Mouse (Mus musculus) leukemia stem cell, adult 10-12 weeks (primary cell): ENCODE data around the gene Gm17660. TPM values are rescaled to one million over a fixed set of nuclear protein-coding genes. Genes with fewer than 3 reads are reported as not detected.

Experiments used
- polyA plus RNA-seq: library from polyadenylated mRNA; stranded (reverse); fragments of >175 nt; gene quantifications from 2 replicates; pipeline ENCODE4 v1.2.3, GENCODE M21; 2012; ENCODE audit warnings: low replicate concordance

Gene Gm17660
- not detected in 2 replicates for polyA plus RNA-seq

DNA sequence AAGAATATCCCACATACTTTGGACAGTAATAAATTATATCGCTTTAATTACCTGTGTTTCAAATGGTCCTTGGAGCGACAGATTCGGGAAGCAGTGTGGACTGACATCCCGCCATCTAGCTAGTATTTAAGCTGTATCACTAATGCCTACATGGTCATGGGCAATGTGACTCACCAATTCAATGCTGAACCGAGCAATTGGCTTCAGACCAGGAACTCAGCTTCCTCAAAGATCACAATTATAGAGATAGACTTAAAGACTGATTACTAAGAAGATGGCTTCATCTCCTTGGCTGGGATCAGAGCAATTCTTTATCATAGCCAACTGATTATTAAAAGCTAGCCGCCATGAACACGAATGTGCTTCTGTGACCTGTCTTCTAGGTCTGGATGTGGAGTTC lies at the start of gene Gm17660:
Gene Gm17660 (minus strand): TSS at position 101 of the 400 bp plus-strand sequence.

GRCm38 (mm10) chr5:104113491-104114172 lies 36.2 kb upstream of the Gm17660 start, which contains the start of gene Sparcl1:
TSS of gene Sparcl1 (minus strand) at chr5:104113733.

GRCm38 (mm10) chr5:104046256-104047199 lies 30.9 kb downstream of the Gm17660 start, which contains the start of gene Nudt9:
TSS of gene Nudt9 (plus strand) at chr5:104046306.

DNA sequence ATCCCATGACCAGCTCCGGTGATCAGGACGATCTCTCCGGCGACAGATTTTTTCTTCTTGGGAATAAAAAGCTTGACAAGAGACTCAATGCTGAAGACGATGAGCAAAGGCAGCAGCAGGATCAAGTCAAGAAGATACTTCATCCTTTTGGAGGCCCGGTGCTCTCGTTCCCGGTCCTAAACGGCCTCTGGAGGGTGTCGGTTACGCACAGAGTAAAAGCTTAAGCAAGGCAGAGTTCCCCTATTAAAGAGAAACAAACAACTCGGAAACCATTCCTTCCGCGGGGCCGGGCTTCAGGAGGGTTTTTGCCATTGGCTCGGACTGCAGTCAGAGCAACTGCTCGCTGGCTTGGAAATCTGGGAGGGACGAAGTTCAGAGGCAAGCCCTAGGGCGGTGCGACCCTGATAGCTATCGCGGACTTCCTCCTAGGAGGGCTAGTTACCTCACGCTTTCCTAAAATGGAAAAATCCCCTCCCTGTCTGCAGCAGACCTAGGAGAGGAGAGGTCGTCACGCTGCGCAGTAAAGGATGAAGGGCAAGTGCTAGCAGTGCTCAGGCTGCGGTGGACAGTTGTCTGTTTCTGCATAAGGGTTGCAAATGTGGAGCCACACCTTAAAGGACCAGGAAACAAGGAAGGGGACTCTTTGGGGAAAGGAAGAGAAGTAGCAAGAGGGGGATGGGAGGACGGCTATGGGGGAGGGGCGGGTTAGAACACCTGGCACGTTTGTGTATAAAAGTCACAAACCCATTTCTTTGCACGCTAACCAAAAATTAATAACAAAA lies 55.6 kb downstream of the Gm17660 start, which contains the start of gene Hsd17b11:
Gene Hsd17b11 (minus strand): TSS at position 323 of the 782 bp plus-strand sequence.

Other genes starting within 250 kb of the Gm17660 start
- gene Klhl8, start 166.3 kb downstream of the Gm17660 start, polyA plus RNA-seq: 0.10 TPM in 1 of 2 replicates, not detected in the other
- not detected in 2 replicates for gene Hsd17b13, start 100.2 kb downstream of the Gm17660 start, polyA plus RNA-seq
- 0.79 and 1.0 TPM in 2 replicates for gene Hsd17b11, start 55.7 kb downstream of the Gm17660 start, polyA plus RNA-seq
- gene Nudt9, start 31.3 kb downstream of the Gm17660 start, polyA plus RNA-seq: 253 and 295 TPM in 2 replicates
- gene Sparcl1, start 36.1 kb upstream of the Gm17660 start, polyA plus RNA-seq: 0.54 TPM in 1 of 2 replicates, not detected in the other
- gene Dspp, start 93.1 kb upstream of the Gm17660 start, polyA plus RNA-seq: not detected in 2 replicates
- not detected in 2 replicates for gene Dmp1, start 125.0 kb upstream of the Gm17660 start, polyA plus RNA-seq
- gene Ibsp, start 221.6 kb upstream of the Gm17660 start, polyA plus RNA-seq: not detected in 2 replicates
- gene Mepe, start 247.7 kb upstream of the Gm17660 start, polyA plus RNA-seq: not detected in 2 replicates